Mouse (Mus musculus) frontal cortex, postnatal 10 days (tissue): ENCODE measurements around the gene Agtr1a.

Experiments
- DNase-seq, 2 experiments: peaks; one replicate each; pipeline ENCODE4 v3.0.0; 2022; ENCODE audit warnings: low spot score in 2 of 2, mixed read lengths in 1 of 2

Gene Agtr1a

DNA sequence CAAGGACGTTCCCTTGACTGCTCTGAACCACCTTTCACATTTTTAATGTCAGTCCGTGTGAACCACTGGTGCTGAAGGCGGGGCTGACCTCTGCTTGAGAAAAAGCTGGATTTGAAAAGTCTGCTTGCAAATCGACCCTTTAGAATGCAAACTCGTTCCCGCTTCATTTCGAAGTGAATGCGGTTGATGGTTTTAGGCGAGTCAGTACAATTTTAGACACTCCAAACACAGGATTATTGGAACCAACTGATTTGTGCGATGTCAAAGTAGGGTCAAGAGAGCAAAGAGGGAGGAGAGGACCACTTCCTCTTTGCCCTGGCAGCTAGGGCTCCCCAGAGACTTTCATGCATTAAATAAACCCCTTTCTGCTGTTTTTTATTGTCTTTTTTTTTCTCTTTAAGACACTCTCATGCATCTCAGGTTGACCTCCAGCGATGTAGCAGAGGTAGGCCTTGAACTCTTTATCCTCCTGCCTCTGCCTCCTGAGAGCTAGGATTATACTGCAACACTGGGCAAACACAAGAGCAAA lies 27.9 kb downstream of the Agtr1a start:
- no peak for DNase-seq

DNA sequence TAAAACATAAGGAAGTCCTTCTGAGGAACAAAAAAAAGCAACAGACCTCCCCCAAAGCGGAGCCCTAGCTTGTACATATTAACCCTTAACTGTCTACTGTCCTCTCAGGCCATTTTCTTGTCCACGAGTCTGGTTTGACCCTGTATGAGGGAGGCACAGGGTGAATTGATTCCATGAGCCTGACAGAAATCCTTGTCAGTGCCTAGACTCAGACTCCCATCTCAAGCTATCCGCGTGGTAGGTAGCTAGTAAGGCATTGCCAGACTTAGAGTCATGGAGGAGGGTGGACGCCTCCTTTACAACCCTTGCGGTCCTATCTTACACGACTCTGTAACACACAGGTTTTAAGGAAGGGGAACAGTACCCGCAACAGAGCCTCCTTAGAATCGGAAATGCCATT lies 28.5 kb downstream of the Agtr1a start:
- no peak for DNase-seq

DNA sequence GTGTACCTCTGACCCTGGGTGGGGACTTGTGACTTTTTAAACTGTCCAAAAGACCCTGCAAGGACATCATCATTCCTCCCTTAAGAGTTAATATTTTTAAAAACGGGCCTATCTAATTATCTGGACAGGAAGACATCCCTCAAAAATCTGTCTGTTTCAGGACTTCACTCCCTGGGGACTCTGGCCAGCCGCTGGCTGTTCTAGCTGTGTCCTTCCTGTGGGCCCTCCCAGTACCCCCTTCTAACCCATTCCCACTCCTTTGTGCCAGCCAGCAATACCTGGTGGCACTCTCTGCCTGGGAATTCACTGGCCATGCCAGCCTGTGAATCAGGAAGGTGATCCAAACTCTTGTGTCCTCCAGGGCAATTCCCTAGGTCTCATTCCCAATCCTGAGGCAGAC lies 29.1 kb downstream of the Agtr1a start:
- DNase-seq = no peak

DNA sequence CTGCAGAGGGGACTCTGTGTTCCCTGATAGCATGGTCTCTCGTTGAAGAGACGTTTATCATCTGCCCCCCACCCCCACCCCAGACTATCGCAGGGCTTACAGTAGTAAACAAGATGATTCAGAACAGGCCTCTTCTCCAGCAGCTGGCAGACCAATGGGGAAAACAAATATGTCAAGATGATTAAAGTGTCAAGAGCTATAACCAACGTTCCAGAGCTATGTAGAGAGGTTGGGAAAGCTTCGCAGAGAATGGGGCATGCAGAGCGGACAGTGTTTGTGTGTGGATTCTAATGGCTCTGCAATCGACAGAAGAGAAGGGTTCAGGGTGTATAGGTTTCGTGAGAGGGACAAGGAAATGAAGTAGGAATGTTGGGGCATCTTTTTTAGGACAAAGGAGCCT lies 31.9 kb downstream of the Agtr1a start:
- no peak for DNase-seq

DNA sequence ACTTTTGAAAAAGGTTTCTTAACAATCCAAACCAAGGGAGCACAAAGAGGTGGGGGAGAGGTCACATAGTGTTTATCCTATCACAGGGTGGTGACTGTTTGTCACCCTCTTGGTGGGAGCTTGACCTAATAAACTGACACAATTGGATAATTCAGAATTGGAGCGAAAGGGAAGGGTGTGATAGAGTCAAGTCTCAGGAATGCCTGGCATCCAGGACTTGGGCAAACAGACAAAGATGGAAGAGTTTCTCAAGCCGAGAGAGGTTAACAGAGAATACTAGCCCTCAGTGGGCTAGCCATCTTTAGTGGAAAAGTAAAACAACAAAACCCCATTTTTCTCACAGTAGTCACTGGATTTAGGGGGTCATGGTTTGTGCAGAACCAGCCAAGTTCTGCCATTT lies 32.5 kb downstream of the Agtr1a start:
- no peak for DNase-seq

DNA sequence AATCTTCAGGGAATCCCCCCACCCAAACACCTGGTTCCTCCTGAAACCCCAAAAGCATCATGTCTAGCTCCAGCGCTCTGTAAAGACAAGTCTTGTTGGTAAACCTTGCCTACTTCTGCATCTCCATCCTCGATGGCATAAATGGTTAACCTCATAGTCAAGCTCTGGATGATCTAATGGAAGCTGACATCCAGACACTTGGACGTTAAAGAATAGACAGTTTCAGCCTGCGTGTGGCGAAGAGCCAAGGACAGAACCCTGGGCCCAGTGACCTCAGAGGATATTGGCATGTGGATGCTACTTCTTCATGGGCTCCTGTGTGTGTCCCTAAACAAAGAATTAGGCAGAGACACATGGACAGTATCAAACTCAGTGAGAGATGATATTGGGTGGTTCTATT lies 42.6 kb downstream of the Agtr1a start:
- no peak for DNase-seq

DNA sequence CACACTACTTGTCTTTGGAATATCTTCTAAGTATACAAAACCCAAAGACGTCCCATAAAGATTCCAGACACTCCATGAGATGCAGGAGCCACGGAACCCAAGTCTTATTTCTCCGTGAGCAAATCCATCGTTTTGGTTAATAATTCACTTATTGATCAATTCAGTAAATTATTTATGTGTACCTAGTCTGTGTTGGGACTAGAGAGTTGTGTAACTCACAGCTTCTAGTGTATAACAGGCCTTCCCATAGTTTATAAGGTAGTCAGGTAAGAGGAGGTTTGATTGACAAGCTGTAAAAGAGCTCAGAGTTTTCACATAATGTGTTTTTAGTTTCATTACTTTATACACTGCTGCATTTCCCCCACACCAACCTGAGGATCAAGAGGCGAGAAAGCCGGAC lies 48.9 kb downstream of the Agtr1a start:
- DNase-seq = no peak

DNA sequence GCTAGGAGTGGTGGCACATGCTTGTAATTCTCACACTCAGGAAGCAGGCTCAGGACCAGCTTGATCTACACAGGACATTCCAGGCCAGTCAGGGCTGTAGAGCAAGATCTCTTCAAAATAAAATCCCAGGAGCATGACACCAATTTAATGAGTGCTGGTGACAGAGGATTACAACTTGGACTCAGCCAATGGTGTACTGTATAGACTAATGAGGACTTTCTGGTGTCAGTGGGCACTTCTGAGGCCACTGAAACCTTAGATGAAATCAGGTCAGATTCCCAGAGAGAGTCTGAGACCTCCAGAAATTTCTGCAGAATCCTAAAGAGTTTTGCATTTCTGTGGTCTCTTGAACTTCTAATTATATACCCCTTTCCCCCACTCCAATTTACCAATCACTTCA lies 57.9 kb downstream of the Agtr1a start:
- DNase-seq = no peak

DNA sequence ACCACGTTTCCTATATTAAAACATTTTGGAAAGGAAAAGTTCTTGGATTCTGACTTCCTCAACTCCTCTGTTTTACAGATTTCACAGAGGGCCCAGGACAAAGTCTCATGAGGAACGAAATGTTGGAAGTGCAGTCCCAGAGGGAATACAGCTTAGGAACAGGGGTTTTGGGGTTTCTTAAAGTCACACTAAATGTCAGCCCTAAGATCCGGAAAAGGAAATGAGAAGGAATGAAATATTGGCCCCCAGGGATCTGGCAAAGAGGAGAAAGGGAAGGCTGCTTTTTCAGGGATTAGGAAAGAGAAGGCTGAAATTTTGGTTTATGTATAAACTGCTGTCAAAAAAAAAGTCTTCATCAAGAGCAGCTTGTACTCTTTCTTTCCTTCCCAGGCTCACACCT lies 60.2 kb downstream of the Agtr1a start:
- no peak for DNase-seq

DNA sequence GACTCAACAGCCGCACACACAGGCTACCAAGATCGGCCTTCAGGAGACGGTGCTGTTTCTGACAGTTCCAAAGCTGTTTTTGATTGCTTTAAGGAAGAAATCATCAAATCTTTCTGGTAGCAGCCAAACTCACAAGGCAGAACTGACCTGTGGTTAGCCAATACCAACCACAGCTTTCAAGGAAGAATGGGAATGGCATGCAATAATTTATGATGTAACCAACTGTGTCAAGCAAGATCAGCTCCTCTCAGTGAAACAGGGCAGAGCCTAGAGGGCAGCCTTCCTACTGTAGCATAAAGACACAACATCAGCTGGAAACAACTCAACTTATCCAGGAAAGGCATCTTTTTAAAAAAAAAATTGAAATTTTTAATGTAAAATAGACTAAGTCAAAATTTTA lies 62.6 kb downstream of the Agtr1a start:
- DNase-seq = no peak

DNA sequence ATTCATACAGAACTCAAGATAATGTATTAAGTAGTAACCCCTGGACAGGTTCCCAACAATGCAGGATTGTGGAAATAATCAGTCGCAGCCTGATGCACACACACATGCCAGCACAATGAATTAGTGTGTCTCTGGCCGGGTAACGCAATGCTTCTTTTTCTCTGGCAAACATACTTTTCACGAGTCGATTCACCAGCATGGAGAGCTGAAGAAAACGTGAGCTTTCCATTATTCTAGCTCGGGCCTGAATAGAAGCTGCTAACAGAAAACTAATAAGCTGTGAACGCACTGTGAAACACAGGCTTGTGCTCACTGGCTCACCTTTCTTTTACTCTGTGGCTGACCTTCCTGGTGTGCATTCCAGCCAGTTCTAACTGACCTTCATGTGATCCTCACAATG lies 64.4 kb downstream of the Agtr1a start:
- no peak for DNase-seq

DNA sequence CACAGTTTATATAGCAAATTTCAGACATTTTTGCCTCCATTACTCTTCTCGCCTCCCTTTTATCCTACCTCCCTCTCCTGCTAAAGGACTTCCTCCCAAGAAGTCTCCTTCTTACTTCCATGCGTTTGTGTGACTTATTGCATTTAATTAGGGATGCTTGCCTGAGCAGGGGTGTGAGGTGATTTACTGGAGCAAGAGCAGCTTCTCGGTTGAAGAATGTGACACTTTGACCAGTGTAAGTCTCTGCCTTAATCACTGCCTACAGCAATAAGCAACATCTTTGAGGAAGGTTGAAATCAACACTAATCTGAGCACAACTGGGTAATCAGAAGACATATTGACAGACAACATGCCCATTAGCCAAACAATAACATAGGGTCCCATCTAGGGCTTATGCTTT lies 67.6 kb downstream of the Agtr1a start:
- no peak for DNase-seq

DNA sequence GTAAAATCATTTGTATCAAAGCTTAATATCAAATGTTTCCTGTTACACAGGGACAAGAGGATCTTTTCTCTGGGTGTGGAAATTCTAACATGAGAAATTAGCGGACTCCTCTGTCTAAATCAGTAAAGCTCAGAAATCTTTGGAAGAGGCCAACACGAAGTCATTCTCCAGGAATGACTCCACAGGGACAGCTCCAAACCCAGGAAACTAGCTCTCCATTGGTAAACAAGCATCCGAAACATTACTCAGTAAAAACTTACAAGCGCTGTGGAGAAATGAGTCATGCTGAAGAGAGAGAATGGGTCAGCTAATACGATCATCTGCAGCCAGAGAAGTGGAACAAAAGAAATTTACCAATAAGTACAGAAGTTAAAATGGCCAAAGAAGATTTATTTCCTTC lies 82.4 kb downstream of the Agtr1a start:
- no peak for DNase-seq

DNA sequence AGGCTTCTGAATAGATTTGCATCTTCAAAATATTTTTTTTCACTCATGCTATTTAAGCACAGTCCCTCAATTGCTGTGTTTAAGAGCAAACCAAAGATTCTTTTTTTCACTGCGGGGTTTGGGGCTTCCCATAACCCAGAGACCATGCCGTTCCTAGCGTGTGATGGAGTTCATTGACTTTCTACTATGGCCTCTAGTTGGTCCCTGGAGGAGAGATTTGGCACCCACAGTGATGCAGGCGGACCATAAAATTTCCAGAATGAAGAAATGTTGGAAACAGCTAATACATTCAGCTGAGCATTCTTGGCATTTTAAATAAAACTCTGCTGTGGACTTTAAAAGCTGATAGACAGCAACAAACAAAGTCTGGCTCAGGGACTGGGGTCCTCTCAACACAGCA lies 90.8 kb downstream of the Agtr1a start:
- no peak for DNase-seq

DNA sequence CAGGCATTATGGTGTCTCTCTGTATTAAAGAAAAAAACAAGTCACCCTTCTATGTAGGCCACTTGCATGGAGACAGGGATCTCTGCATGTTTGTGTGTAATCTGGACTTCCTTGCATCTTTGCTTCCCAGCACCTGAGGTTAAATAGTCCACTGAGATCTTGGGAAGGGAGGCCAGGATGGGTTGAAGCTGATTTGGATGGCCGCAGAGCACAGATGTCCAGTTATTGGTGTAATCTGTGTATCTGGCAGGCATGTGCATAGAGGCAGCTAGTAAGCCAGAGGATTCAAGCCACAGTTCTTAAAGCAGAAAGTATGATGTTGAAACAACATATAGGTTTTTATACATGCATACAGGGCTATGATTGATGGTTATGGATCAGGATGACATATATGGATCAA lies 91.2 kb downstream of the Agtr1a start:
- DNase-seq = no peak
